Mouse (Mus musculus) WW6 (cell line): ENCODE measurements around the gene Stra6.
A peak's percentile ranks its signal among the peaks of the same experiment; 100 is the strongest.

Experiments used
- DNase-seq: peaks from one replicate; pipeline ENCODE4 v3.0.0-alpha.2; 2013; ENCODE audit warnings: low read depth, low spot score

Gene Stra6

GRCm38 (mm10) chr9:58063531-58063930 lies at the start of gene Stra6:
Gene Stra6, plus strand, starts transcription at chr9:58063788.
- DNase-seq, result no peak

- no peak for DNase-seq
These were observed 49.0 kb upstream of the Stra6 start for GRCm38 (mm10) chr9:58014393-58015160.

GRCm38 (mm10) chr9:58015856-58016255 lies 47.7 kb upstream of the Stra6 start:
- DNase-seq, result no peak

GRCm38 (mm10) chr9:58016962-58017361 lies 46.6 kb upstream of the Stra6 start:
- no peak for DNase-seq

- DNase-seq, result no peak
These were observed 45.2 kb upstream of the Stra6 start for GRCm38 (mm10) chr9:58018385-58018784.

- DNase-seq, result no peak
These were observed 37.6 kb upstream of the Stra6 start for GRCm38 (mm10) chr9:58025995-58026394.

- DNase-seq, result no peak
These were observed 36.0 kb upstream of the Stra6 start for GRCm38 (mm10) chr9:58027426-58028180.

- DNase-seq, result no peak
These were observed 34.7 kb upstream of the Stra6 start for GRCm38 (mm10) chr9:58028841-58029240.

GRCm38 (mm10) chr9:58029635-58030034 lies 34.0 kb upstream of the Stra6 start:
- no peak for DNase-seq

GRCm38 (mm10) chr9:58031895-58032294 lies 31.7 kb upstream of the Stra6 start:
- DNase-seq, result no peak

GRCm38 (mm10) chr9:58035519-58035918 lies 28.1 kb upstream of the Stra6 start:
- no peak for DNase-seq

- no peak for DNase-seq
These were observed 27.5 kb upstream of the Stra6 start for GRCm38 (mm10) chr9:58035951-58036698.

- DNase-seq, result no peak
These were observed 26.6 kb upstream of the Stra6 start for GRCm38 (mm10) chr9:58036961-58037360.

GRCm38 (mm10) chr9:58038500-58039168 lies 25.0 kb upstream of the Stra6 start:
- peak; percentile 34 for DNase-seq

- DNase-seq, result no peak
These were observed 22.6 kb upstream of the Stra6 start for GRCm38 (mm10) chr9:58040977-58041376.

GRCm38 (mm10) chr9:58042391-58042790 lies 21.2 kb upstream of the Stra6 start:
- DNase-seq, result no peak

- DNase-seq, result no peak
These were observed 20.0 kb upstream of the Stra6 start for GRCm38 (mm10) chr9:58043496-58044017.

GRCm38 (mm10) chr9:58044828-58045227 lies 18.8 kb upstream of the Stra6 start:
- no peak for DNase-seq

- no peak for DNase-seq
These were observed 17.9 kb upstream of the Stra6 start for GRCm38 (mm10) chr9:58045646-58046045.

- no peak for DNase-seq
These were observed 16.5 kb upstream of the Stra6 start for GRCm38 (mm10) chr9:58047061-58047460.

- DNase-seq, result no peak
These were observed 15.0 kb upstream of the Stra6 start for GRCm38 (mm10) chr9:58048621-58049020.
